Mouse (Mus musculus) embryonic facial prominence, embryonic 13.5 days (tissue): ENCODE measurements around the gene Tmed4. TPM values are rescaled to one million over a fixed set of nuclear protein-coding genes. Genes with fewer than 3 reads are reported as not detected.
A peak's percentile ranks its signal among the peaks of the same experiment; 100 is the strongest.

ENCODE experiments used
- ATAC-seq: fragments of 200-750 bp; cut with Nextera tagmentation; 2 replicates; pipeline ENCODE4 v1.8.0; 2017; ENCODE audit warnings: low read depth; ENCODE audit not compliant: insufficient number of reproducible peaks, insufficient read depth, low FRiP score, low TSS enrichment
- H3K27ac ChIP-seq: fragments of 300-500 bp; sonication (generic); 2 replicates; pipeline ENCODE4 v1.5.1; 2015; ENCODE audit warnings: moderate library complexity, mild to moderate bottlenecking, inconsistent platforms
- H3K27me3 ChIP-seq: fragments of 300-500 bp; sonication (generic); 2 replicates; pipeline ENCODE4 v1.6.1; 2015; ENCODE audit warnings: mild to moderate bottlenecking, inconsistent platforms
- H3K36me3 ChIP-seq: fragments of 300-500 bp; sonication (generic); 2 replicates; pipeline ENCODE4 v1.6.1; 2015; ENCODE audit warnings: mild to moderate bottlenecking, inconsistent platforms
- H3K4me1 ChIP-seq: fragments of 300-500 bp; sonication (generic); 2 replicates; pipeline ENCODE4 v1.6.1; 2015; ENCODE audit warnings: inconsistent platforms
- H3K4me2 ChIP-seq: fragments of 300-500 bp; sonication (generic); 2 replicates; pipeline ENCODE4 v1.6.1; 2015; ENCODE audit warnings: moderate library complexity, mild to moderate bottlenecking, inconsistent platforms
- H3K4me3 ChIP-seq: fragments of 300-500 bp; sonication (generic); 2 replicates; pipeline ENCODE4 v1.5.1; 2015; ENCODE audit warnings: mild to moderate bottlenecking, inconsistent platforms
- H3K9ac ChIP-seq: fragments of 300-500 bp; sonication (generic); 2 replicates; pipeline ENCODE4 v1.6.1; 2015; ENCODE audit warnings: mild to moderate bottlenecking, inconsistent platforms
- H3K9me3 ChIP-seq: fragments of 300-500 bp; sonication (generic); 2 replicates; pipeline ENCODE4 v1.6.1; 2016; ENCODE audit warnings: inconsistent platforms
- WGBS: fragments of 180-500 bp; shearing (Covaris S2); methylation state at CpG from one replicate; pipeline ENCODE4 v1.1.7; 2015; ENCODE audit warnings: mixed read lengths; 5-methylcytosine and 5-hydroxymethylcytosine counted together
- polyA plus RNA-seq: library from polyadenylated mRNA; unstranded; fragments of >200 nt; fragmentation: Nextera tagmentation; extraction: Ambion mirVana; gene quantifications from 2 replicates; pipeline ENCODE4 v1.2.1, GENCODE M21; 2015

The Tmed4 gene
- polyA plus RNA-seq, 1 experiment from 2014 or later = 97.1 TPM

DNA sequence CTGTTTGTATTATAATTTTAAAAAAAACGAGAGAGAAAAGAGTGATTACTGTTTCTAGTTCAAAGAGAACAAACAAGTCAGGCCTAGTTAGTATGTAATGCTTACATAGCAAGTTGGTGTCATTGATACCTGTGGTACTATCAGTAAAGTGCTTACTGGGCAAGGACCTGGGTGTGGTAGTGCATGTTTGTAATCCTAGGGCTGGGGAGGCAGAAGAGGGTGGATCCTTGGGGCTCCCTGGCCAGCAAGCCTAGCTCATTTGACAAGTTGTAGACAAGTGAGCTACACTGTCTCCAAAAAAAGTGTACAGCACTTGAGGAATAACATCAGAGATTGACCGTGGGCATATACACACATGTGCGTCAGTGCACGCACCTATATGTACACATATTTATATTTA, 20.0 kb upstream of the Tmed4 start:
- Histone ChIP-seq H3K9me3 (no peaks in the 10 kb centered on the region), H3K36me3 (peaks cover 28% of the 10 kb centered on the region), H3K4me2 (no peak overlapping the region), H3K9ac (no peak overlapping the region), H3K27ac (no peak overlapping the region), H3K27me3 (no peaks in the 10 kb centered on the region), H3K4me1 (peaks cover 9% of the 10 kb centered on the region; the same call in 1 of the 2 replicates), H3K4me3 (no peak overlapping the region)
- ATAC-seq = no peak
- WGBS = 93% methylated on average over 4 of the region's 4 CpGs

- no peak overlapping the region for H3K4me3 ChIP-seq
- H3K9ac ChIP-seq = no peak overlapping the region
- H3K27me3 ChIP-seq = no peaks in the 10 kb centered on the region
- H3K27ac ChIP-seq = no peak overlapping the region
- no peak for ATAC-seq
- 90% methylated on average over 2 of the region's 2 CpGs for WGBS
- no peaks in the 10 kb centered on the region for H3K9me3 ChIP-seq
- H3K4me1 ChIP-seq = peaks cover 9% of the 10 kb centered on the region; the same call in 1 of the 2 replicates
- peaks cover 18% of the 10 kb centered on the region for H3K36me3 ChIP-seq
- H3K4me2 ChIP-seq = no peak overlapping the region
Observed at GRCm38 (mm10) chr11:6293601-6294000, 18.9 kb upstream of the Tmed4 start.

DNA sequence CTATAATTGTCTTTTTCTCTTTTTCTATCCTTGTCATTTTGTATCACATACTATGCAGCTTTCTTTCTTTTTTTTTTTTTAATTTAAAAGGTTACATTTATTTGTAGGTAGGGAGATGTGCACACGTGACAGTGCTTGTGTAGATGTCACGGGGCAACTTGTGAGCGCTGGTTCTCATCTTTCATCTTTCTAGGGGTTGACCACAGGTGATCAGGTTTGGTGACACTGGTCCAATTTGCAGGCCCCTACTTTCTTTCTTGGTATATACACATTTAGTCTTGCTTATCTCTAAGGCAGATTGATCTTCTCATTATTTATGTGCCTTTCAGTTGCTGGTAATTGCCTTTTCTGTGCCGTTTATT, 18.3 kb upstream of the Tmed4 start:
- H3K27ac ChIP-seq = peak overlapping the region; percentile 87; the same call in 1 of the 2 replicates
- H3K9me3 ChIP-seq = no peaks in the 10 kb centered on the region
- H3K4me3 ChIP-seq = peak overlapping the region; percentile 70
- ATAC-seq = no peak
- H3K4me1 ChIP-seq = peaks cover 9% of the 10 kb centered on the region; the same call in 1 of the 2 replicates
- peaks cover 12% of the 10 kb centered on the region for H3K36me3 ChIP-seq
- H3K4me2 ChIP-seq = peak overlapping the region; percentile 76
- H3K9ac ChIP-seq = no peak overlapping the region
- WGBS = 92% methylated on average over 4 of the region's 4 CpGs
- no peaks in the 10 kb centered on the region for H3K27me3 ChIP-seq

- Histone ChIP-seq H3K9ac (peak overlapping the region; percentile 73), H3K9me3 (no peaks in the 10 kb centered on the region), H3K4me2 (peak overlapping the region; percentile 76), H3K4me3 (peak overlapping the region; percentile 70), H3K27me3 (no peaks in the 10 kb centered on the region), H3K36me3 (peaks cover 6% of the 10 kb centered on the region), H3K4me1 (peaks cover 9% of the 10 kb centered on the region; the same call in 1 of the 2 replicates), H3K27ac (peak overlapping the region; percentile 87)
- 16% methylated on average over 33 of the region's 33 CpGs for WGBS
- ATAC-seq = peak; percentile 70
Observed at GRCm38 (mm10) chr11:6292116-6292987, 17.7 kb upstream of the Tmed4 start.

GRCm38 (mm10) chr11:6291401-6292115, 16.9 kb upstream of the Tmed4 start, which contains the start of gene Ogdh:
Ogdh (plus strand) TSS chr11:6291633.
- peak; percentile 97 for ATAC-seq
- Histone ChIP-seq H3K4me1 (peaks cover 9% of the 10 kb centered on the region; the same call in 1 of the 2 replicates), H3K27ac (peak within 1 kb of the TSS; percentile 87), H3K9ac (peak within 1 kb of the TSS; percentile 73), H3K4me2 (peak within 1 kb of the TSS; percentile 76), H3K4me3 (peak within 1 kb of the TSS; percentile 70), H3K36me3 (no peaks in the 10 kb centered on the region), H3K27me3 (no peaks in the 10 kb centered on the region), H3K9me3 (no peaks in the 10 kb centered on the region)
- under 1% methylated on average over 77 of the region's 77 CpGs for WGBS

DNA sequence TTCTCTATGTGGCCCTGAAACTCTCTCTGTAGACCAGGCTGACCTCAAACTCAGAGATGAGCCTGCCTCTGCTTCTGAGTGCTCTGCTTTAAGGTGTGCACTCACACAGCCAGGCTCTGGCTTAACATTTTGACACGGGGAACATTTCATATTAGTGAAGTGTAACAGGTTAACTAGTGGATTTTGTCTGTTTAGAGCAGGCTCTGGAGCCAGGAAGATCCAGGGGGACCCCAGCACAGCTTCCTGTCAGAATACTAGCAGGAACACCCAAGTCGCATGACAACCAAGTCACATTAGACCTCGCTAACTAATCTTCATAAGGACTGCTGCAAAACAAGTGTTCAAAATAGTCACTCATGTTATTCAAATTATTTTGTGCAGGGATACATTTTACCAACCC, 16.2 kb upstream of the Tmed4 start:
- no peak for ATAC-seq
- H3K4me3 ChIP-seq = peak overlapping the region; percentile 70
- H3K9me3 ChIP-seq = no peaks in the 10 kb centered on the region
- H3K27ac ChIP-seq = peak overlapping the region; percentile 87
- peak overlapping the region; percentile 76 for H3K4me2 ChIP-seq
- H3K4me1 ChIP-seq = peaks cover 9% of the 10 kb centered on the region; the same call in 1 of the 2 replicates
- WGBS = 26% methylated on average over 3 of the region's 3 CpGs
- no peaks in the 10 kb centered on the region for H3K27me3 ChIP-seq
- peak overlapping the region; percentile 73 for H3K9ac ChIP-seq
- no peaks in the 10 kb centered on the region for H3K36me3 ChIP-seq

- ATAC-seq = no peak
- WGBS = 91% methylated on average over 3 of the region's 3 CpGs
- Histone ChIP-seq H3K36me3 (no peaks in the 10 kb centered on the region), H3K9me3 (no peaks in the 10 kb centered on the region), H3K27me3 (no peaks in the 10 kb centered on the region), H3K4me1 (peaks cover 9% of the 10 kb centered on the region; the same call in 1 of the 2 replicates), H3K4me2 (no peak overlapping the region), H3K27ac (no peak overlapping the region), H3K4me3 (no peak overlapping the region), H3K9ac (no peak overlapping the region)
Observed at GRCm38 (mm10) chr11:6290138-6290537, 15.5 kb upstream of the Tmed4 start.

DNA sequence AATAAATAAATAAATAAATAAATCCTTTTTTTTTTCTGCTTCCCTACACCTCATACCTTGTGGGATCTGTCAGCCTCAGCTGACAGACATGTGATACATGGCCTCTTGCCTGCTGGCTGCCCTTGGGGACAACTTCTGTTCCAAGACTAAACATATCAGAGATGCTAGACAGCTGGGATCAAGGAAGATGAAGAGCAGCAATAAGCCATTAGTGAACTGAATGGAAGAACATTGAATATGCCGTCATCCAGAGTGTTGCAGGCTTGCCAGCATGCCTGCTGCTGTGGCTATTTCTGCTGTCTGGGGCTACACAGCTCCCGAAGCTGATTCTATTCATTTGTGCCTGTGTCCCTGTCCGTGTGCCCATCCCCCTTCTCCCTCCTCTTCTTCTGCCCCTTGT, 8.3 kb upstream of the Tmed4 start:
- Histone ChIP-seq H3K36me3 (no peaks in the 10 kb centered on the region), H3K9me3 (peaks cover 2% of the 10 kb centered on the region; the same call in 1 of the 2 replicates), H3K4me2 (no peak overlapping the region), H3K9ac (no peak overlapping the region), H3K4me1 (no peaks in the 10 kb centered on the region), H3K4me3 (no peak overlapping the region), H3K27ac (no peak overlapping the region), H3K27me3 (no peaks in the 10 kb centered on the region)
- ATAC-seq = no peak
- WGBS = 74% methylated on average over 3 of the region's 3 CpGs

DNA sequence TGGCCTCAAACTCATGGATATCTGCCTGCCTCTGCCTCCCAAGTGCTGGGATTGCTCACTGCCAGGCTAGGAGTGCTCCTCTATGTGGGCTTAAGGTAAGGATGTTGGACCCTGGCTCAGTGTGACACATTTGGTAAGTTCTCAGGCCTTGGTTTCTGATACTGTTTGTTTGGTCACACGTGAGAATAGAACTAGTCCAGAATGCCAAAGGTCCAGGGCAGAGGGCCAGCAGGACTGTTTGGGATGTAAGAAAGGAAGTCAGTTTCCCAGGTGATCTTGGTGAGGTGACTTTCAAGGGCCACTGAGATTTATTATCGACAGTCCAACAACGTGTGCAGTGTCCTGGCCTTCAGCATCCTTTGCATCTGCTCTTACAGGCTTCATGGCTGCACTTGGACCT, 1.8 kb upstream of the Tmed4 start:
- Histone ChIP-seq H3K4me3 (no peak overlapping the region), H3K4me2 (no peak overlapping the region), H3K27me3 (no peaks in the 10 kb centered on the region), H3K36me3 (peaks cover 16% of the 10 kb centered on the region), H3K9me3 (peaks cover 2% of the 10 kb centered on the region; the same call in 1 of the 2 replicates), H3K27ac (no peak overlapping the region), H3K4me1 (peaks cover 13% of the 10 kb centered on the region), H3K9ac (no peak overlapping the region)
- ATAC-seq = no peak
- WGBS = 86% methylated on average over 3 of the region's 3 CpGs

- Histone ChIP-seq H3K4me2 (peak overlapping the region; percentile 88), H3K27ac (0 out of 2 replicates have a peak overlapping the region, but pooled peaks have one; percentile 55), H3K9me3 (no peaks in the 10 kb centered on the region), H3K9ac (peak overlapping the region; percentile 95), H3K4me3 (peak overlapping the region; percentile 95), H3K4me1 (peaks cover 13% of the 10 kb centered on the region), H3K27me3 (no peaks in the 10 kb centered on the region), H3K36me3 (peaks cover 28% of the 10 kb centered on the region)
- WGBS = 30% methylated on average over 7 of the region's 7 CpGs
- no peak for ATAC-seq
Observed at GRCm38 (mm10) chr11:6275094-6275484, 419 bp upstream of the Tmed4 start.

DNA sequence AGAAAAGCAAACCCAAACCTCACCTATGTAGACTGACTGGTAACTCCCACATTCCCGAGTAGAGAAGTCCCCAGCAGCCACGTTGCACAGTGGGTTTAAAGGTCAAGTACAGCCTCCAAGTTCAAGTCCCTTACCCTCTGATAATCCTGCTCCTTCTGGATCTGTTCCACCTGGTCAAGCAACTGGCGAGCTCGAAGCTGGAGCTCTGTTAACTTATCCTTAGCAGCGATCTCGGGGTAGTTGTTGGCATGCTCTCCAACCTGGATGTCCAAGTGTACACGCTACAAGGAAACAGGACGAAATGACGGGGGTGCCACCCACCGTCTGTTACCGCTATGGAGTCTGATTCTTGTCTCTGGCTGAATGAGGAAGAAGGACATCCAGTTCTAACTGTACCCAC, 1.1 kb downstream of the Tmed4 start:
- 62% methylated on average over 11 of the region's 11 CpGs for WGBS
- ATAC-seq = no peak
- no peaks in the 10 kb centered on the region for H3K27me3 ChIP-seq
- no peak overlapping the region for H3K27ac ChIP-seq
- H3K9ac ChIP-seq = peak overlapping the region; percentile 95
- no peaks in the 10 kb centered on the region for H3K9me3 ChIP-seq
- H3K4me1 ChIP-seq = peaks cover 13% of the 10 kb centered on the region
- H3K4me2 ChIP-seq = peak overlapping the region; percentile 88
- peak overlapping the region; percentile 95 for H3K4me3 ChIP-seq
- peaks cover 28% of the 10 kb centered on the region for H3K36me3 ChIP-seq
